Mouse (Mus musculus) layer of hippocampus, postnatal 25 days (tissue): ENCODE measurements around the gene Ncoa4. TPM values are rescaled to one million over a fixed set of nuclear protein-coding genes. Genes with fewer than 3 reads are reported as not detected.
"Not testable (repeated sequence)": the region's sequence is repeated elsewhere in the genome, so short reads cannot be mapped to it uniquely, and the experiment has no call there.

ENCODE experiments used
- DNase-seq, 2 experiments: peaks; one replicate each; pipeline ENCODE4 v3.0.0; 2022; ENCODE audit warnings: mixed read lengths in 2 of 2, low spot score in 1 of 2; ENCODE audit errors: extremely low spot score in 1 of 2
- total RNA-seq, 2 experiments: library from RNA; stranded (reverse); gene quantifications; 2 replicates each; pipeline ENCODE4 v1.2.3; 2021

Gene Ncoa4
- total RNA-seq, 2 experiments from 2014 or later, result 123 to 130 TPM

DNA sequence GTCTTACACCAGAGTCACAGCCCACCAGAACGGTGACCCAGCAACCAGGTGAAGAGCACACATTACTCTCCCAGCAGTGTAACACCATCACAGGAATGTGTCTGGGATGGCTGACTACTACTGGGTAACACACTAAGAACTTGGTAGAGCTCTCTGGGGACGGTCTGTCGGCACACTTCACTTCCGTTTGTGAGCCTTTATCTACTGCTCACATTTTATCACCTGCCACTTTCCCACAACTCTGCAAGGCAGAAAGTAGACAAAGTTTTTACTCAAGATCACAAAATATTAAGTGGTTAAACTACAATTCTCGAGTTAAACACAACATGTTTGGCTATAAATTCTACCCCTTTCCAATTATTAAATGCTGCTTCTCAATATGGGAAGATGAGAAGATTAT, 32.3 kb downstream of the Ncoa4 start:
- no peak for DNase-seq

GRCm38 (mm10) chr14:32192437-32192836, 32.8 kb downstream of the Ncoa4 start:
- DNase-seq, result peak in 1 of 2 experiments; percentile 47

GRCm38 (mm10) chr14:32193557-32193956, 33.9 kb downstream of the Ncoa4 start:
- DNase-seq, result not testable (repeated sequence)

GRCm38 (mm10) chr14:32201354-32201753, 41.7 kb downstream of the Ncoa4 start:
- DNase-seq, result no peak

- peak; percentile 79 to 81 for DNase-seq
These were observed 42.3 kb downstream of the Ncoa4 start, which contains the start of the genes Timm23 and Parg for GRCm38 (mm10) chr14:32201791-32202451. Gene Timm23 (minus strand): TSS chr14:32201898. Gene Parg (plus strand): TSS chr14:32201949.

DNA sequence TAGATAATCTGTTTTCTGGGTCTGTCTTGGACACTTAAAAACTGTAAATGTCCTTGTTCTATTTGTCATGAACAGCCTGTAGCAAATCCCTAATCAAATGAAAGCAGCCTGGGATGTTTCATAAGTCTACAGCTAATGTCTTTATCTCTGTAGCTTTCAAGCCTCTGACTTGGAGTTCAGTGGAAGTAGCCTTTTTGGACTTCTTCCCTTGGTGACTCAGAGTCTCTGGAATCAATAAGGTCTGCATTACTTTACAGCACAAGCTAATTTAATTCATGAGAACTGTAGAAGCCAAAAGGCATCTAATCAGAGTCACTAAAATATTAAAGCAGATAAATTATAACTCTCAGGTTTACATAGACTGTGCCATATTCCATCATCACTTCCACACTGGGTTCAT, 66.9 kb downstream of the Ncoa4 start:
- no peak for DNase-seq

GRCm38 (mm10) chr14:32228996-32229395, 69.3 kb downstream of the Ncoa4 start:
- DNase-seq, result peak; percentile 45 to 90

Other genes with a start within 250 kb of the Ncoa4 start
- 1 to 10 TPM; 1.1 to 1.8 TPM for gene Galnt15, start 130.9 kb upstream of the Ncoa4 start, total RNA-seq
- gene Oxnad1, start 74.5 kb upstream of the Ncoa4 start, total RNA-seq, result 10 to 100 TPM; 14.4 to 17.3 TPM
- gene Dph3, start 74.1 kb upstream of the Ncoa4 start, total RNA-seq, result 10 to 100 TPM; 31.8 to 35.0 TPM
- gene Msmb, start 17.8 kb upstream of the Ncoa4 start, total RNA-seq, result not detected
- gene Timm23, start 42.0 kb downstream of the Ncoa4 start, total RNA-seq, result 10 to 100 TPM; 76.2 to 79.4 TPM
- 10 to 100 TPM; 51.4 to 51.9 TPM for gene Parg, start 42.1 kb downstream of the Ncoa4 start, total RNA-seq
- gene Ogdhl, start 162.2 kb downstream of the Ncoa4 start, total RNA-seq, result 10 to 100 TPM; 82.8 to 83.5 TPM
- not detected for gene 1700024G13Rik, start 228.5 kb downstream of the Ncoa4 start, total RNA-seq